In the genomic region with DNA sequence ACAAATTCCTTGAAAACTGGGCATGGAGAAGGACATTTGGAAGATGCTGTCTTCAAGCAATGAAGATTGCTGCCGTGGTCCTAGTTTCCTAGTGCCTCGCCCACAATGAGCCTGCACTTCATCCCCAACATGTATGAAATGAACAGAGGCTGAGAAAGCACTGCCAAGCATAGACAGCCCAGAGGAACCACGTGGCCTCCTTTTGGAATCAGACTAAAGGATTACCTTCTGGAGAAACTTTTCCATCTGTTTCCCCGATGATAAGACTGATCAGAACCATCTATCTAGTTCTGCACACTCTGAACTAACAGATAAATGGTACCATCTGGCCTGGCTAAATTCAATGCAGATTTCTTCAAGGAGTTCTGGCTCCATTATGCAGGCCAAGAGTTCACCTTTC, we compare ENCODE assay signal across 19 mouse cellular contexts. TPM values are rescaled to one million over a fixed set of nuclear protein-coding genes. Genes with fewer than 3 reads are reported as not detected.
"Had no signal": no experiment of that assay in that cellular context is flagged by ENCODE, and none has a peak within 500 bp of the region (broad histone marks: within the 10 kb centered on the region; RNA-seq: fewer than 3 reads in every experiment).

No protein-coding gene starts in this region.

- H3K27ac ChIP-seq: kidney, postnatal 0 days; limb, embryonic 13.5 days; liver, embryonic 13.5 days; midbrain, embryonic 12.5 days; neural tube, embryonic 13.5 days; stomach, embryonic 15.5 days had no signal

- DNase-seq: kidney, adult 2 months; kidney, postnatal 25 days; left cerebral cortex, postnatal 4 days; liver, embryonic 13.5 days; lung, adult 2 months; lung, postnatal 14 days; lung, postnatal 4 days; retina, postnatal 1 day; right cerebral cortex, postnatal 25 days; spleen, adult 18-20 months; thymus, postnatal 25 days had no signal

- ATAC-seq: midbrain, embryonic 16.5 days had no signal

- H3K4me1 ChIP-seq: limb, embryonic 13.5 days; liver, embryonic 13.5 days; midbrain, embryonic 12.5 days; neural tube, embryonic 13.5 days; stomach, embryonic 15.5 days had no signal

- H3K27me3 ChIP-seq: limb, embryonic 13.5 days; liver, embryonic 13.5 days; midbrain, embryonic 12.5 days; stomach, embryonic 15.5 days had no signal

- H3K4me2 ChIP-seq: limb, embryonic 13.5 days; liver, embryonic 13.5 days; midbrain, embryonic 12.5 days; neural tube, embryonic 13.5 days; stomach, embryonic 15.5 days had no signal

- H3K9ac ChIP-seq: limb, embryonic 13.5 days; liver, embryonic 13.5 days; midbrain, embryonic 12.5 days; neural tube, embryonic 13.5 days; stomach, embryonic 15.5 days had no signal

- H3K4me3 ChIP-seq: limb, embryonic 13.5 days; liver, embryonic 13.5 days; midbrain, embryonic 12.5 days; myocyte; neural tube, embryonic 13.5 days; stomach, embryonic 15.5 days had no signal

- H3K9me3 ChIP-seq: limb, embryonic 13.5 days; liver, embryonic 13.5 days; midbrain, embryonic 12.5 days; neural tube, embryonic 13.5 days; stomach, embryonic 15.5 days had no signal

- H3K36me3 ChIP-seq: limb, embryonic 13.5 days; liver, embryonic 13.5 days; midbrain, embryonic 12.5 days; neural tube, embryonic 13.5 days; stomach, embryonic 15.5 days had no signal

RNA-seq across cellular contexts. Expression of gene Rasgrp3, which starts 16.6 kb away (rescaled TPM):
- total RNA-seq: megakaryocyte-erythroid progenitor cell, adult 5-6 weeks had no signal
